Mouse (Mus musculus) thymus, postnatal 14 days (tissue): ENCODE measurements around the gene Hif3a.

Experiments used
- DNase-seq: peaks from one replicate; pipeline ENCODE4 v3.0.0; 2021

The Hif3a gene

DNA sequence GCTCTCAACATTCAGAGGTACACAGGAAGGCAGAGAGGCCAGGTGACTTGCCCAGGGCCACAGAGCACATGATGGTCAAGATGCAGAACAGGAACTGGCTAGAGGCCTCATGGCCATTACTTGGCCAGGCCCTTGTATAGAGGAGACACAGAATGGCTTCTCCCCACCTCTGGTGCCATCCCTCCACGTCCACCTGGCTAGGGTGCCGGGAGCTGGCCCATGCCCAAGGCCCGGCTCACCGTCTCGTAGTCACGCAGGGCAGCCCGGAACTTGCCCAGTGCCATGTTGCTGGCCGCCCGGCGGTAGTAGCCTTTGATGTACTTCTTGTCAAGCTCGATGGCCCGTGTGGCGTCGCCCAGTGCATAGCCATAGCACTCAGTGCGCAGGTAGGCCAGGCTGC lies 40.1 kb downstream of the Hif3a start:
- DNase-seq: no peak

DNA sequence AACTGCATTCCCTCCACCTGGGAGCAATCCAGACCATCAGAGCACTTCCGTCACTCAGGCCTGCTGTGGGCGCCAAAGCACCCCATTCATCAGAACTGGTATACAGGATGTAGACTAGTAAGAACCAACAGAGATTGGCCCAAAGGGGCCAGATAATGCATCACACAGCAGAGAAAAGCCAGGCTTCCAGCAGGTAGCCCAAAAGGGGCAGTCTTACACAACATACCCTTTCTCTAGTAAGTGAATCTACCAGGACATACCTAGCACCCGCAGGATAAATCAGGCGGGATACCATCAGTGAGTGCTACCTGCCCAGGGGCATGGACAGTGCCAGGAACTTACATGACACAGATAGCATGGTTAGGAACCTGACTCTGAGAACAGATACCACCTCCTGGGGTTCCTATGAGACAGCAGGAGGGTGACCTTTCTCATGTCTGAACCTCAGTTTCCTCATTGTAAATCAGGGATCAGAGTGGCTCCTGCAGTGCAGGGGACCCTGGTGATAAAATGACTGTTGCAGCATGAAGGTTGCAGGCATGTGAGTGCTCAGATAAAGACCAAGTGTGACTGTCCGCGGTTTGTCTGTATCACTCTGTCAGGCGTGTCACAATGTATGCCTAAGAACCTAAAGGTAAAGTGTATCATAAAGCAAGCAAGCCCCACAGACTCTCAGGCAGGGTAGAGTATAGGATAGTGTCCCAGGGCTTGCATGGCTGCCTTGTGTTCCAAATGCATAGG lies 42.6 kb downstream of the Hif3a start:
- no peak for DNase-seq

DNA sequence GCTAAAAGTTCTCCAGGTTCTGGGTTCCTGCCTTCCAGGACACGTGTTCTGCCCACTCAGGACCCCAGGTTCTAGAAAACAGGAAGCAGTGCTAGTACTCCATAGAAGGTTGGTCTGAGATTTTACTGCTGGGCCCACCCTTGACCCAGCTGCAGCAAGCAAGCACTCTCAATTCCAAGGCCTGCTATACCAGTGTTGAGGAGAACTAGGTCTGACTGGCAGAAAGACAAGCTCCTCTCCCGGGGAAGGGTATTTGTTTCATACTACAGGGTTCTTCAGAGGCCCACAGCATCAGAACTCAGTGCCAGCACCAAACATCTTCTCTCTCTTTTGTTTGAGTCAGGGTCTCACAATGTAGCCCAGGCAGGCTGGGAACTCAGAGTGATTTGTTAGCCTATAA lies 44.3 kb downstream of the Hif3a start:
- DNase-seq: no peak

DNA sequence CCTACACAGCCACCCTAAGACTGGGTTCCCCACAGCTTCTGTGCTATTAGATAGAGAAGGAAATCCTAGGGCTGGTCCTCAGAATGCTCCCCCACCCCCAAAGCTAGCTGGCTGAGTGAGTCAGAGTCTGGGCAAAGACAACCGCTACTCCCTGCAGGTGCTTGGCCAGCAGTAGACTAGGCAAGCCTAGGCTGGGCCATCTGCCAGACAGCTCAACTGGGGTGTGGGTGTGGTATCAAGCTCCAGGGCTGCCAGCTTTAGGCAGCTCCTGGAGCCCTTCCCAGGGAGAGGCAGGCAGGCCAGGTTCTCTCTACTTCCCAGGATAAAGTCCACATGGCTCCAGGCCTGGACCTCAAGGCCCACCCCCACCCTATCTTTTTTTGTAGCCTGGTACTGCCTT lies 45.2 kb downstream of the Hif3a start:
- peak; percentile 50 for DNase-seq

DNA sequence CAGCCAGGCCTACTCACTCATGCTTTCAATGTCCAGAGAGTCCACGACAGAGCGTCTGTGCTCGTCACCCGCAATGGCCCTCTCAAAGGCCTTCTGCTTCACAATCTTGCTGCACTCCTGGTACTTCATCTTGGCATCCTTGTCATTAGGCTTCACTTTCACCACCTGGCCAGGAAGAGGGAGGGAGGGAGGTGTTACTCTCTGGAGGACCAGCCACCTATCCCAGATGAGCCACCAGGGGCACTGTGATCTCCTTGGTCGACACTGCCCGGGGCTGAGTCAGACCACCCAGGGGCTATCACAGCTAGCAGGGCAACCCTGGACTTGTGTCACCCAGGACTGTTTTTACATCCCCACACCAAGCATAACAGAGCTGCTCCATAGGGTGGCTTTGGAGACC lies 46.8 kb downstream of the Hif3a start:
- no peak for DNase-seq

DNA sequence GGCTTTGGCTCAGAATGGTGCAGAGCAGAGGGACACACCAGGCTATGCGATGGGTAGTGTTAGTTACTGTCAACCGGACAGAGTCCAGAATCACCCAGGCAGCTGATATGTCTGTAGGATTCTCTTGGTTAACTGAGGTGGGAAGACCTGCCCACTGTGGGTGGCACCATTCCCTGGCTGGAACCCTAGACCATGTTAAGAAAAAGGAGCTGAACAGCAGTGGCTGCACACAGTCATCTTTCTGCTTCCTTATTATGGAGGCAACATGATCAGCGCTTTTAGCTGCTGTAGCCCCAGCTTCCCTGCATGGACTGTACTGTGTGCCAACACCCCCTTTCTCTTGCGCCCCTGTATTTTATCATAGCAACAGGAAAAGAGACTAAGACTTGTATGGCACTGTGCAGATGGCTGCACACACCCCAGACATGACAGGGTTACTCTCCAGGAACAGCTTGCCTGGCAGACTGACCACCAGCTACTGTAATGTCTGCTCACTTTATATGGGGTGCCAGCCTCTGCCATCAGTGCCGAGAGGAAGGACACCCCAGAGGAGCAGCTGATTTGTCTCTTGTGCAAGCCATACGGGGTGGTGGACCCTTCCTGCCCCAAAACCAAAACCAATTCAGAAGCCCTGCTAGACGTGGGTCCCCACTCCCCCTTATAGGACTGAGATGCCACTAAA lies 50.2 kb downstream of the Hif3a start:
- no peak for DNase-seq

DNA sequence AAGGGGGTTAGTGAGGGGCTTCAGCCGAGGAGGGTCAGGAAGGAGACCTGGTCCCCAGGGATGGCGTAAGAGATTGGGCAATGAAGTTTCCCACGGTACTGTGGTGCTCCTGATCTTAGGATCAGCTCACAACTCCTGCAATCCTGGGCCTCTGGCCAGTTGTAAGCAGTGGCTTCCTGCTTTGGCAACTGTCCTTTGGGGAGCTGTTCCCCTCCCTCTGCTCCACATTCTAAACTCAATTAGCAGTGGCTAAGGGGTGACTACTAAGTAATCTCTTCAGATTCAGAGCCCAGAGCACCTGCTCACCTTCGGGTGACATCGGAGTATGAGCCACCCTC lies 52.2 kb downstream of the Hif3a start:
- no peak for DNase-seq

DNA sequence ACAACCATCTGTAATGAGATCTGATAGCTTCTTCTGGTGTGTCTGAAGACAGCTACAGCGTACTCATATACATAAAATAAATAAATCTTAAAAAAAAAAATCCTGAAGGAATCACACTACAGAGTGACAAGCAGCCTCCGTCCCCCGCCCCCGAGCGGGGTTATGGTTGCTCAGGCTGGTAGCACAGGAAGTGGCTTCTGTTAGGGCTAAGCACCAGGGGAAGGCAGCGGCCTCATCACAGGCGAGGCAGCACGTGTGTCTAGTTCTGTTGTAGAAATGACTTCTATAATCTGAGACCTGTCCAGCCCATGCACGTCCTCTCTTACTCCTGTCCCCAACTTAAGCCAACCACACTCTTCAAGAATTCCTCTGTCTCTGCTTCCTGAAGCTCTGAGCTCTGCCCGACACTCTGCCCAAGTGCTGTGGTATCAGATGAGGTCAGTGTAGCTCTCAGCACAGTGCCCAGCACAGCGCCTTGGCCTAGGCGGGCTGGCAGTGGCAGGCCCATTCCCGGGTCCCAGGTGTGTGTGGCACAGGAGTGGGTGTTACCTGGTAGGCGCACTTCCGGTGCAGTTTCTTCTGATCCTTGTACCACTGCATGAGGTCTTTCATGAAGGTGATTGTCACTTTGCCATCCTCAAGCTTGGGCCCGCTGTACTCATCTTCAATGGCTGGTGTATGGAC lies 52.8 kb downstream of the Hif3a start:
- DNase-seq: peak; percentile 83

DNA sequence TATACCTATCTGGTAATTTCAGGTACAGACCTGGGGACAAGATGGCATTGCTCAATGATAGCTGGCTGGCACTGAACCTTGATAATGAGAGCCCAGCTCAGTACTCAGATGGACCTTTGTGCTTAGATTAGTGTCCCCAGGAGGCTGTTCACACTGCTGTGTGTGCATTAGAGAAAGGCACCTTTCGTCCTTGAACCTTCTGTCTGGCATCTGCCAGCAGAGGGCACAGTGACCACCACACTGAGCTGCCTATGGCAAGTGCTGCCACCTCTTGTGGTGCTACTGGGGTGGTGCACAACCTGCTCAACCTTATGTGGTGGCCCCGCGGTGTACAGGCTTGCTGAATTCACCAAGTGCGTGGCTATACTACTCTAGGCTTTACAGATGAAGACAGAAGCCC lies 54.9 kb downstream of the Hif3a start:
- peak; percentile 68 for DNase-seq

DNA sequence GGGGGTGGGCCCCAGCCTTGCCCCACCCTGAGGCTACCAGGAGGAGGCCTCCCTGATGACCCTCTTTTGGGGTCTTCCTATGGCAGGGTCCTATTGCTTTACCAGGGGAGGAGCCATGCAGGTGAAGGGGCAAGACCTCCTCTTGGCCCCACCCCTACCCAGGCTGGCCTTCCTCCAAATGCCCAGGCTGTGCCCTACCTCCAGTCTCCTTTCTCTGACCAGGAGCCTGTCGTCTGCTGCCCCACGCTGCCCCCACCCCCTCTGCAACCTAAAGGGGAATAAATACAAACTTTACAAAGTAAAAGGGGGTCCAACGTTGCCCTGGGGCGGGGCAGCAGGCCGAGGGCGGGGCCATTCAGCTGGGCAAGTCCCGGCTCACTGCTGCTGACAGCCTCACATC lies 57.5 kb downstream of the Hif3a start:
- no peak for DNase-seq

DNA sequence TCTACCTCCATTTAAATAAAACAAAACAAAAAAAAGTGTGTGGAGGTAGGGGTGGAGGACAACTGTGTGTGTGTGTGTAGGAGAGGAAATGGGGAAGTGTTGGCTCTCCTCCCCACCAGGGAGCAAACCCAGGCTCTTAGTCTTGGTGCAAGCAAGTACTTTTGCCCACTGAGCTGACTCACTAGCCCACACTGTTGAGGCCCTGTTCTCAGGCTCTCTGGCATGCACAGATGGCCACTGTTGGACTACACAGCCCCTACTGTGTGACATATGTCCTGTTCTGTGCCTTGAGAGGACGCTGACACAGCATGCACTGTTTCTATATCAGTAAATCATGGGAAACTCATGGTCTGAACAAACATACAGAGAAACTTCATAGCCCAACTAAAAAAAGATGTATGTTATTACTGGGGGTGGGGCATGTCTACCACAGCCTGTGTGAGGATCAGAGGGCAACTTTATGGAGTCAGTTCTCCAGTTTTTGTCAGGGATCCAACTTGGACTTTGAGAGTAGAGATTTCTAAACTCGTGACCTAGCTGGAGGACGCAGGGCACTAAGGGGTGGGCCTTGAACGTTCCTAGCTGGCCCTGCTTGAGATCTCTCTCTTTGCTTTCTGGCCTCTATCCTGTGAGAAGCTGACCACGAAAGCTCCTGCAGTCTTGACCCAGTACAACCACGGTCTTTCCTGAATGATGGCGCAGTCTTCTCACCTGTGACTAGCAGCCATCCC lies 58.8 kb downstream of the Hif3a start:
- no peak for DNase-seq

DNA sequence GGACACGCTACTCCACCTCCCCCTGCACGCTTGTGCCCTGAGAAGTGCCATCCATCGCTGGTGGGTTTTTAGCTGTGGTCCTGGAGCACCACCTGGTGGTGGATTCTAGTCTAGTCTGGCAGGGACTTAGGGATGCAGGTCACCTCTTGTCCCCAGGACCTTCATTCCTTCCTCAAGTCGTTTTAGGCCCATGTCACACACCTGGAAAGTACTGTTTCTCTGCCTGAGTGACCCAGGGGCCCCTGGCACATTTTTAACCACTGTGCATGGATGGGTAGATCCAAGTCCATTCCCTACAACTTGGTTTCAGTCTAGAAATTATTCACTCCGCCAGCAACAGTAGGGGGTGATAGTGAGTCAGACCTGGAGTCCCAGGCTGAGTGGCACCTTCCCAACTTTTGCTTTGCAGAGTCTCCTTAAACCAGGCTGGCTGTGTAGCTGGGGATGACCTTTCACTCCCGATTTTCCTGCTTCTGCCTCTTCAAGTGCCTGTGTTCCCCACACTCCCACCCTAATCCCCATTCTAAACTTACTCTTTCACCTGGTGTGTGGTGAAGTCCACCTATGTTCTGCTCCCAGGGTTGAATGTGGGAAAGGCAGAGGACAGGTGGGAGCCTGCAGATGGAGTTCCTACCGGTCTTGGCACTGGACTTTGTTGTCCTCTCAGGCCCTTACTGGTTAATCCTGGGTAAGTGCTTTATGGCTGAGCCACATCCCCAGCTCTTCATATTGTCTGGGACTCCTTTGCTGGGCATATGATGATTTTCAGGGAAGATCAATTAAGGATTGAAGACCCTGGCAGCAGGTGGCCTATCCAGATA lies 59.6 kb downstream of the Hif3a start:
- DNase-seq: peak; percentile 89

DNA sequence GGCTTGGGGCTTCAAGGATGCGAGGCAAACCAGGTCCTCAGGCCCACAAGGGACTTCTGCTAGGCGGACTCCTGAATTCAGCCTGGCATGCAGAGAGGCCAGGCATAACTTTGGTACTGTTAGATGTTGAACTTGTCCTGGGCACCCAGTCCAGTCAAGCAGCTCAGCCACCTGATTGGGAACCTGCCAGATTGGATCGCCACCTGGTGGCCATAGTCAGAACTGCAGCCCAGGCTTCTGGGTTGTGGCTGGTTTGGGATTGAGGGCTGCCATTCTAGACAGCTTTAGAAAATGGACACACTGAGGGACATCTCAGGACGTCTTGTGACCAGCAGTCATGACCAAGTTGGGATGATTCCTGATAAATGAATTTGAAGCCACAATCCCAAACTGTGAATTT lies 62.6 kb downstream of the Hif3a start:
- peak; percentile 89 for DNase-seq

DNA sequence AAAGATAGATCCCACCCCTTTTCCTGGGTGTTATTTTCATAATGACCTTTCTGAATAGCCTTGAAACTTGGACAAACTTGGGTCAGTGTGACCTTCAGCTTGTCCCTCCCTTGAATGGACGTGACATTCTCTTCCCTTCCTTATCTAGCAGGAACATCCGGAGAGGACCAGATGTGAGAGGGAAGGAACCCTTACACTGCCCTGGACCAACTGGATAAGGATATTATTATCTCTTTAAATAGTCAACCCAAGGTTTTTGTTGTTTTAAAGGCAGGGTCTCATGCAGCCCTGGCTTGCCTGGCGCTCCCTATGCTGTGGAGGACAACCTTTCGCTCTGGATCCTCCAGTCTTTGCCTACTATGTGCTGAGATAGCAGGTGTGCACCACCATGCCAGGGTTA lies 63.0 kb downstream of the Hif3a start:
- DNase-seq: no peak

DNA sequence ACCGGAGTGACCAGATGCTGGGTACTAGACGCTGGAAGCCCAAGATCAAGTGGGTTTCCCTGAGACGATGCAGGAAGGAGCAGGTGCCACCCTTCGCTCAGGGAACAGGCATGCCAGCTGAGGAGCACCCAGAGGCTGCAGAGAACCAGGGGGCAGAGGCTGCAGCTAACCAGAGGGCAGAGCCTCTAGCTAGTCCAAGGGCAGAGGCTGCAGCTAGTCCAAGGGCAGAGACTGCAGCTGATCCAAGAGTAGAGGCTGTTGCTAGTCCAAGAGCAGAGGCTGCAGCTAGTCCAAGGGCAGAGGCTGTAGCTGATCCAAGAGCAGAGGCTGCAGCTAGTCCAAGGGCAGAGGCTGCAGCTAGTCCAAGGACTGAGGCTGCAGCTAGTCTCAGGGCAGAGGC lies 66.9 kb downstream of the Hif3a start:
- no peak for DNase-seq

DNA sequence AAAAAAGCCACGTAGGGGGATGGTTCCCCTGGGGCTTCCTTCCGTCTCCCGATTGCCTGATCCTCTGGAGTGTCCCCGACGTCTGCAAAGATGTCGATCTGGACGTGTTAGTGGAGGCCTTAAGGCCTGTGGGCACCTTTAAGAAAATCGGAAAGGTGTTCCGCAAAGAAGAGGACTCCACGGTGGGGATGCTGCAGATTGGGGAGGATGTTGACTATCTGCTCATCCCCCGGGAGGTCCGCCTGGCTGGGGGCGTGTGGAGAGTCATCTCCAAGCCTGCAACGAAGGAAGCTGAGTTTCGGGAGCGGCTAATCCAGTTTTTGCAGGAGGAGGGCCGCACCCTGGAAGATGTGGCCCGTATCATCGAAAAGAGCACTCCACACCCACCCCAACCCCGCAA lies 67.8 kb downstream of the Hif3a start:
- no peak for DNase-seq

DNA sequence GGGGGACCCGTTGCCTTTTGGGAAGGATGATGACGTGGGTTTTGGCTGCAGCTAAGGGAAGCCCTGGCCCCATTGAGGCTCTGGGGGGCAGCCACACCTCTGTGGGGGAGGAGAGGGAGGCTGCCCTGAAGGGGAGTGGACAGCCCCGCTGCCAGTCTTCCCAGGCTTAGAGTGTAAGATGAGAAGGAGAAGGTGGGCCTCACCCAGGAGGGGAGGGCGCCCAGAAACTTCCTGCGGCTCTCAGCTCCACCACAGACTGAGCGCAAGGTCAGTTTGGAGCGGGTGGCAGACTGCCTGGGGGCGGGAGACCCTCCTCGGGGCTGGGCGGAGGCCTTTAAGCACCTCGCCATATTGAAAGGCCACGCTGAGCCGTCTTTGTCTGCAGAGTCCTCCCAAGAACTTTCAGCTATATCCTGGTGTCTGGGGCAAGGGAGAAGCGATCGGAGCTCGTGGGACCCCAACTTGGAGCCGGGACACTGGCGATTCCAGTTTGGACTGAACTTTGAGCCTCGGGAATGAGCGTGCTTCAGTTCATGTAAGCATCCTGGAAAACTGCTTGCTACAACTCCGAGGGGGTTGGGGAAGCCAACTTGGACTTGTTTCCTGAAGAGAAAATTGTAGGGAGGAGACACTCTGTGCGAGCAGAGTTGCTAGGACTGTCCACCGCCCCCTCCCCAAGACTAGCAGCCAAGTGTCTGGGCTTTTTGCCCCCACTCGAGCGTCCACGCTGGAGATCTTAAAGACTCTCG lies 68.4 kb downstream of the Hif3a start:
- DNase-seq: no peak

DNA sequence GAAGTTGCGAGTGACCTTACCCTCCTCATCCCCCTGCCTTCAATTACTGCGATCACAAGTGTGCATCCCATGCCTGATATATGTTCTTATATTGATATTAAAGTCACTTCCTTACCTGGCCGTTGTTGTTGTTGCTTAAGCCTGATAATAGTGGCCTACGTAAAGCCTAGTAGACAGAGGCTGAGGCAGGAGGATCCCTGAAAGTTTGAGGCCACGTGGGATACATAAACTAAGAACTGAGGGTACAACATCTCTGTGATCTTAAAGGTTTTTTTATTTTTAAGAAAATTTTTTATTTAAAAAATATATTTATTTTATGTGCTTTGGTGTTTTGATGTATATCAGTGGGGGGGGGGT lies 69.8 kb downstream of the Hif3a start, which contains the start of gene Ccdc8:
Gene Ccdc8, plus strand, starts transcription at position 258 of the 357 bp plus-strand sequence.
- no peak for DNase-seq

DNA sequence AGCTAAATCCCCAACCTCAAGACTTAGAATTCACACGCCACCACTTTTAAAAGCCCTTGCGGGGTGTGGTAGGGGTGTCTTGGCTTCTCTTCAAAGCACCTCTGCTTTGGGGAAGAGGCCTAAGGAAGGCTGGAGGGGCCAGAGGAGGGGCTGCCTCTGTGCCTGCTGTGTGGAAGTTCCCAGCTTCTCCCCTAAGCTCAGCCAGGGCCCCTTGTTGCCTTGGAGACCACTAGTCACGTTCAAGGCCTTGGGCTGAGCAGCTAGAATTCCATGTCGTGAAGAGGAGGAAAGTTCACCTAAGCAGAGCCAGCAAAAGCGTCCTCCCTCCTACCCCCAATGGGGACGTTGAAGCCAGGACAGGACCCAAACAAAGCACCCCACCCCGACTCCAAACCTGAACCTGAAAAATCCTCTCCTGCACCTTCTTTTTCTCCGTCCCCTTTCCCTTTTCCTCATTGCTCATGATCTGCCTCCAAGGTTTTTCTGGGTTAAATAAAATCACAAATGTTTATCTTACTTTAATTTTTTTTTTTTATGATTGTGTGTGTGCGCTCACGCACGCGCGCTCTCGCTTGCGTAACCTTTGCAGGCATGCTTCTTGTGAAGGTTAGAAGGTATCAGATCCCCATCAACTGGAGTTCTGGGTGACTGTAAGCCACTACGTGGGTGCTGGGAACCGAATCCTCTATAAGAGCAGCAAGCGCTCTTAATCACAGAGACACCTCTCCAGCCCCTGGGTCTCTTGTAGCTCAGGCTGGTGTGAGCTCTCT lies 70.4 kb downstream of the Hif3a start:
- no peak for DNase-seq

DNA sequence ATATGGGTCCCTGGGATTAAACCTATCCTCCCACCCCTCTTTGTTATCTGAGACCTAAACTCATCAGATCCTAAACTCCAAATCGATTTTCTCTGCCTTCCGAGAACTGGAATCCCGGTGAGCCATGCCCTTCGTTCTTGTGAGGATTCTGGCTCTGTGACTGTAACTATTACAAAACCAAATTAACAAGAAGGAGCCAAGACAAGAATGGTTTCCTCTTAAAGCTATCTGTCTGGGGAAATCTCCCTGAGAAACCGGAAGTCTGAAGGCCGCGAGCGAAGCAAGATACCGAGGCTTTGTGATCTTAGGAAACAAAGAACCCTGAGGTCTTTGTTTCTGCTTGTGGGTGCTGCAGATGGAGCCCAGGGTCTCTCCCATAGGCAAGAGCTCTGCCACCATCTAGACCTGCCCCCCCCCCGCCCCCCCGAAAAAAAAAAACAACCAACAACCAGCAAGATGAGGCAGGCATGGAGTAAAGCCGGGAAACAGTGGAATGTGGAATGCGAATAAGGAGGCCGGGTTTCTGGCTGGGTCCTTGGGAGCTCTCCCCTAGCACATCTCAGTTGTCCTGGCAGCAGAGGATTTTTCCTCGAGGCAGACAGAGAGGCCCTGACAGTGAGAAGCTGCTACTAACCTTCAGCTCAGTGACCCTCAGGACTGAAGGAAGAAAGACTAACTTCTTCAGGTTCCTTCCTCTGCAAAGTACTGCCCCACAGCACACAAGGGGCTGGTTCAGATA lies 72.1 kb downstream of the Hif3a start:
- DNase-seq: peak; percentile 62
